Comparison of ENCODE assay signal across 17 mouse cellular contexts in genomic region chr16:34975544-34975943, GRCm38 (mm10). TPM values are rescaled to one million over a fixed set of nuclear protein-coding genes. Genes with fewer than 3 reads are reported as not detected.
A peak's percentile ranks its signal among the peaks of the same experiment; 100 is the strongest.
DNase-seq lines count a peak whose midpoint lies in the region; ATAC-seq and TF ChIP-seq lines count a peak whose summit lies in the region.
"Had no signal": no experiment of that assay in that cellular context is flagged by ENCODE, and none has a peak within 500 bp of the region (broad histone marks: within the 10 kb centered on the region; RNA-seq: fewer than 3 reads in every experiment).

No protein-coding gene starts in this region.

- peak; percentile 82 for ATAC-seq in frontal cortex, adult (ENCODE audit: low TSS enrichment)
- no peak for ATAC-seq in liver, embryonic 14.5 days (ENCODE audit: insufficient read depth)
- ATAC-seq in liver, embryonic 11.5 days (replicated peaks; ENCODE audit: low FRiP score) = no peak

- 39% methylated on average over 2 of the region's 2 CpGs for WGBS in liver, embryonic 14.5 days (ENCODE audit: insufficient replicate concordance)
- 42% methylated on average over 2 of the region's 2 CpGs for WGBS in liver, embryonic 11.5 days

- no peak overlapping the region for H3K27ac ChIP-seq in liver, embryonic 14.5 days
- H3K27ac ChIP-seq in liver, embryonic 11.5 days (ENCODE audit: low read depth, low read length) = no peak overlapping the region
- H3K27ac ChIP-seq: embryonic facial prominence, embryonic 12.5 days; forebrain, embryonic 10.5 days; limb, embryonic 12.5 days had no signal

- no peak overlapping the region for H3K4me3 ChIP-seq in liver, embryonic 14.5 days (ENCODE audit: insufficient read depth in 1 of 2, low read depth in 2 of 2, low read length in 2 of 2)
- H3K4me3 ChIP-seq in liver, embryonic 11.5 days (ENCODE audit: low read depth, low read length) = no peak overlapping the region
- H3K4me3 ChIP-seq: embryonic facial prominence, embryonic 12.5 days; forebrain, embryonic 10.5 days; limb, embryonic 12.5 days had no signal

- no peaks in the 10 kb centered on the region for H3K36me3 ChIP-seq in liver, embryonic 14.5 days (replicated peaks; ENCODE audit: control insufficient read depth, insufficient read depth, low read depth)
- no peaks in the 10 kb centered on the region for H3K36me3 ChIP-seq in liver, embryonic 11.5 days (ENCODE audit: control insufficient read depth, insufficient read depth, low read length)
- H3K36me3 ChIP-seq: embryonic facial prominence, embryonic 12.5 days; forebrain, embryonic 10.5 days; limb, embryonic 12.5 days had no signal

- TF ChIP-seq CTCF in liver, embryonic 14.5 days (IDR thresholded peaks at IDR 0.05; ENCODE audit: low read depth) = peak; percentile 26

- no peaks in the 10 kb centered on the region for H3K9me3 ChIP-seq in liver, embryonic 14.5 days (ENCODE audit: control insufficient read depth, low read length)
- H3K9me3 ChIP-seq in liver, embryonic 11.5 days (ENCODE audit: control insufficient read depth, low read length) = no peaks in the 10 kb centered on the region
- H3K9me3 ChIP-seq: embryonic facial prominence, embryonic 12.5 days; forebrain, embryonic 10.5 days; limb, embryonic 12.5 days had no signal

- H3K9ac ChIP-seq in liver, embryonic 14.5 days (replicated peaks) = no peak overlapping the region
- no peak overlapping the region for H3K9ac ChIP-seq in liver, embryonic 11.5 days (ENCODE audit: low read depth, low read length)
- H3K9ac ChIP-seq: embryonic facial prominence, embryonic 12.5 days; limb, embryonic 12.5 days had no signal

- TF ChIP-seq EP300 in liver, embryonic 14.5 days (IDR thresholded peaks at IDR 0.05; ENCODE audit: low read depth) = no peak

- no peaks in the 10 kb centered on the region for H3K4me1 ChIP-seq in liver, embryonic 14.5 days (replicated peaks; ENCODE audit: control insufficient read depth in 2 of 2, insufficient read depth in 2 of 2, low read length in 1 of 2)
- H3K4me1 ChIP-seq in liver, embryonic 11.5 days (replicated peaks; ENCODE audit: control insufficient read depth, insufficient read depth, low read length) = no peaks in the 10 kb centered on the region

- no peak overlapping the region for H3K4me2 ChIP-seq in liver, embryonic 14.5 days (ENCODE audit: low read depth)
- H3K4me2 ChIP-seq in liver, embryonic 11.5 days = no peak overlapping the region
- H3K4me2 ChIP-seq: embryonic facial prominence, embryonic 12.5 days; limb, embryonic 12.5 days had no signal

- no peaks in the 10 kb centered on the region for H3K27me3 ChIP-seq in liver, embryonic 14.5 days (ENCODE audit: control insufficient read depth, insufficient read depth, low read length)
- no peaks in the 10 kb centered on the region for H3K27me3 ChIP-seq in liver, embryonic 11.5 days (replicated peaks; ENCODE audit: control insufficient read depth, insufficient read depth, low read length)
- H3K27me3 ChIP-seq: embryonic facial prominence, embryonic 12.5 days; limb, embryonic 12.5 days had no signal

- DNase-seq in frontal cortex, postnatal 25 days (ENCODE audit: low spot score in 2 of 2) = no peak
- DNase-seq in liver, embryonic 14.5 days (ENCODE audit: low read depth in 3 of 3, low spot score in 3 of 3) = no peak
- no peak for DNase-seq in liver, embryonic 11.5 days (ENCODE audit: low spot score)
- DNase-seq in 416B (ENCODE audit: low read depth) = peak; percentile 61
- DNase-seq in brain, adult 2 months (ENCODE audit: low read depth, low spot score) = peak; percentile 44
- no peak for DNase-seq in spleen, adult 18-20 months
- no peak for DNase-seq in adrenal gland, adult (ENCODE audit: inconsistent age in 2 of 2, low spot score in 1 of 2)
- DNase-seq: cerebellum, adult 8-10 months; heart, adult 18-20 months; kidney, postnatal 14 days; lung, postnatal 14 days; midbrain, embryonic 14.5 days; thymus, postnatal 36 days had no signal

RNA-seq across cellular contexts. Expression of gene Hacd2, which starts 46.7 kb away (rescaled TPM):
- polyA plus RNA-seq in liver, embryonic 14.5 days (2012; rRNA removed) = 16.2 and 33.4 TPM in 2 replicates
- 55.5 and 58.0 TPM in 2 replicates for polyA plus RNA-seq in liver, embryonic 14.5 days (2014; fragmentation: Nextera tagmentation; extraction: Ambion mirVana)
- polyA plus RNA-seq in liver, embryonic 11.5 days (2014; fragmentation: Nextera tagmentation; extraction: Ambion mirVana) = 49.1 and 50.2 TPM in 2 replicates

Comparison
In these comparisons a context has a peak if more than half of its experiments do, and no peak if none do; other contexts are left out.
1. DNase-seq: peak in 416B (single experiment) and brain, adult 2 months (single experiment); none in frontal cortex, postnatal 25 days (0 of 2), liver, embryonic 14.5 days (0 of 3), liver, embryonic 11.5 days (single experiment), spleen, adult 18-20 months (0 of 2) and adrenal gland, adult (0 of 2).